Mouse (Mus musculus): ENCODE results near the gene Ppfibp2.

DNA sequence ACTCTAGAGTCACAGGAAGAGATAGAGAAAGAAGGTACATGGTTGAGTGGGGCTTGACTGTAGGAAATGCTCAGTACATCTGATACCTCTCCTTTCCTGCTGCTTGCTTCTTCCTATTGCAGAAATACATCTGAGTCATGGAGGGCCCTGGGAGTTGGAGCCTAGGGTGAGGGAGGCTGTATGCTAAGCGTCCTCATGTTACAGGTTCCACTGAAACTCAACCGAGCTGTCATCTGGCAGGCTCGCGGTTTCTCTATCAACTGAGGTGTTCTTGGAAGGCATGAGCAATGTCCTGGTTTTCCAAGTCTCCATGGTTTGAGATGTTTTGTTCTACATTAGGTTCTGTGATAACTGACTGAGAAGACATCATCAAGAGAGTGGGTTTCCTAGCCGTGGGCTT lies 43.0 kb downstream of the Ppfibp2 start:
- TF ChIP-seq MYOD1 (IDR thresholded peaks at IDR 0.05; ENCODE audit: control insufficient read depth in 1 of 3, insufficient read length in 2 of 3, low read depth in 2 of 3) (no peak), POLR2A (IDR thresholded peaks at IDR 0.05; ENCODE audit: insufficient read length, low read depth) (no peak)
